Mouse (Mus musculus) CD4-positive, CD25-positive, alpha-beta regulatory T cell, adult 4 months (primary cell): ENCODE results near the gene Rnf151. TPM values are rescaled to one million over a fixed set of nuclear protein-coding genes. Genes with fewer than 3 reads are reported as not detected.
"Not testable (repeated sequence)": the region's sequence is repeated elsewhere in the genome, so short reads cannot be mapped to it uniquely, and the experiment has no call there.

Experiments
- ATAC-seq: one replicate; pipeline ENCODE4 v1.8.0; 2017
- polyA plus RNA-seq, 2 experiments: library from polyadenylated mRNA; unstranded; fragments of 100-300 nt; shearing (Covaris generic); gene quantifications; one replicate each; pipeline ENCODE4 v1.2.1; 2017

The Rnf151 gene
- polyA plus RNA-seq, 2 experiments from 2014 or later = not detected

GRCm38 (mm10) chr17:24701251-24701650, 16.6 kb downstream of the Rnf151 start:
- ATAC-seq = no peak

- ATAC-seq = no peak
Observed at GRCm38 (mm10) chr17:24699473-24699872, 18.4 kb downstream of the Rnf151 start.

- ATAC-seq = no peak
Observed at GRCm38 (mm10) chr17:24698715-24699114, 19.1 kb downstream of the Rnf151 start.

GRCm38 (mm10) chr17:24697985-24698384, 19.9 kb downstream of the Rnf151 start:
- no peak for ATAC-seq

GRCm38 (mm10) chr17:24696011-24696697, 21.7 kb downstream of the Rnf151 start, which contains the start of the genes Gfer and Noxo1:
Gene Gfer, minus strand, starts transcription at chr17:24696156.
Gene Noxo1, plus strand, starts transcription at chr17:24696234.
- peak; percentile 93 for ATAC-seq

- ATAC-seq = no peak
Observed at GRCm38 (mm10) chr17:24695326-24696010, 22.4 kb downstream of the Rnf151 start.

- ATAC-seq = no peak
Observed at GRCm38 (mm10) chr17:24692385-24692784, 25.5 kb downstream of the Rnf151 start.

GRCm38 (mm10) chr17:24689251-24690081, 28.4 kb downstream of the Rnf151 start, which contains the start of gene Syngr3:
Gene Syngr3, minus strand, starts transcription at chr17:24689955.
- no peak for ATAC-seq

GRCm38 (mm10) chr17:24687599-24687998, 30.3 kb downstream of the Rnf151 start:
- peak; percentile 32 for ATAC-seq

GRCm38 (mm10) chr17:24687146-24687595, 30.7 kb downstream of the Rnf151 start:
- peak; percentile 86 for ATAC-seq

- ATAC-seq = peak; percentile 52
Observed at GRCm38 (mm10) chr17:24686514-24686913, 31.3 kb downstream of the Rnf151 start.

GRCm38 (mm10) chr17:24677500-24678080, 40.3 kb downstream of the Rnf151 start:
- ATAC-seq = no peak

GRCm38 (mm10) chr17:24676877-24677276, 41.0 kb downstream of the Rnf151 start:
- no peak for ATAC-seq

GRCm38 (mm10) chr17:24676187-24676586, 41.7 kb downstream of the Rnf151 start:
- peak; percentile 85 for ATAC-seq

GRCm38 (mm10) chr17:24674277-24674676, 43.6 kb downstream of the Rnf151 start:
- no peak for ATAC-seq

- ATAC-seq = no peak
Observed at GRCm38 (mm10) chr17:24672141-24672540, 45.7 kb downstream of the Rnf151 start.

GRCm38 (mm10) chr17:24671346-24671745, 46.5 kb downstream of the Rnf151 start:
- no peak for ATAC-seq

- ATAC-seq = no peak
Observed at GRCm38 (mm10) chr17:24670246-24670844, 47.5 kb downstream of the Rnf151 start.

GRCm38 (mm10) chr17:24669545-24670245, 48.2 kb downstream of the Rnf151 start, which contains the start of gene Zfp598:
Gene Zfp598, plus strand, starts transcription at chr17:24669687.
- peak; percentile 98 for ATAC-seq

- ATAC-seq = not testable (repeated sequence)
Observed at GRCm38 (mm10) chr17:24669214-24669544, 48.7 kb downstream of the Rnf151 start.

GRCm38 (mm10) chr17:24667416-24667815, 50.4 kb downstream of the Rnf151 start:
- peak; percentile 46 for ATAC-seq
